In the genomic region with DNA sequence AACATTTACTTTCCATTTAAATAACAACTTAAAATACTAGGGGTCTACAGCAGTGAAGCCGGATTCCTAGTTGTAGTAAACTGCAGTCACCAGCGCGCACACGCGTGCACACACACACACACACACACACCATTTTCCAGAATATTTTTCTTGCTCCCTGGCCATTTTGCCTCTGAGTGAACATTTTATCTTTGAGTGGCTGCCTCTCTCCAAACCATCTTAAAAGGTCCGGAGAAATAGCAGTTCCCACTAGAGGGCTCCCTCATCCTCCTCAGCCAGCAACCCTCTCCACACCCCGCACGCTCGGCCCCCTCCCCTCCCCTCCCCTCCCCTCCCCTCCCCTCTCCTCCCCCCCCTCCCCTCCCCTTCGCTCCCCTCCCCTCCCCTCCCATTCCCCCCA, we compare ENCODE assay signal across 8 mouse cellular contexts. TPM values are rescaled to one million over a fixed set of nuclear protein-coding genes. Genes with fewer than 3 reads are reported as not detected.
DNase-seq lines count a peak whose midpoint lies in the region; ATAC-seq and TF ChIP-seq lines count a peak whose summit lies in the region.

No protein-coding gene starts in this region.

- peak; percentile 83 for ATAC-seq in forebrain, embryonic 14.5 days
- ATAC-seq in intestine, postnatal 0 days = no peak

- no peaks in the 10 kb centered on the region for H3K27me3 ChIP-seq in forebrain, embryonic 14.5 days (replicated peaks; ENCODE audit: control insufficient read depth, insufficient read depth, low read length)
- H3K27me3 ChIP-seq in intestine, postnatal 0 days (replicated peaks; ENCODE audit: control insufficient read depth, insufficient read depth, low read length) = no peaks in the 10 kb centered on the region
- H3K27me3 ChIP-seq in splenic B cell, adult 2 months (ENCODE audit: control insufficient read depth, insufficient read depth, low read length, poor library complexity, severe bottlenecking) = no peaks in the 10 kb centered on the region; the same call in 1 of the 2 replicates

- peak overlapping the region; percentile 33; the same call in 1 of the 2 replicates for H3K4me2 ChIP-seq in forebrain, embryonic 14.5 days (ENCODE audit: low read length)
- 0 out of 2 replicates have a peak overlapping the region, but pooled peaks have one; percentile 6 for H3K4me2 ChIP-seq in intestine, postnatal 0 days (replicated peaks; ENCODE audit: low read depth)

- peak; percentile 57 to 59 for DNase-seq in layer of hippocampus, adult 2 months (ENCODE audit: low spot score in 2 of 2)
- DNase-seq in layer of hippocampus, postnatal 25 days (ENCODE audit: extremely low spot score in 1 of 2, low spot score in 1 of 2) = no peak
- DNase-seq in adrenal gland, postnatal 36 days = peak; percentile 30 to 53
- peak; percentile 79 for DNase-seq in forebrain, embryonic 14.5 days (ENCODE audit: low spot score)
- peak; percentile 77 for DNase-seq in lung, postnatal 10 days
- DNase-seq in splenic B cell, adult 2 months (ENCODE audit: low read depth, low spot score) = peak; percentile 54
- no peak for DNase-seq in spleen, postnatal 4 days (ENCODE audit: low spot score in 2 of 2)

- H3K36me3 ChIP-seq in forebrain, embryonic 14.5 days (ENCODE audit: control insufficient read depth, insufficient read depth, low read length) = no peaks in the 10 kb centered on the region
- H3K36me3 ChIP-seq in intestine, postnatal 0 days (ENCODE audit: control insufficient read depth, insufficient read depth) = no peaks in the 10 kb centered on the region
- no peaks in the 10 kb centered on the region for H3K36me3 ChIP-seq in splenic B cell, adult 2 months (ENCODE audit: control insufficient read depth, insufficient read depth, low read length, poor library complexity, severe bottlenecking)

- peak overlapping the region; percentile 65 for H3K27ac ChIP-seq in layer of hippocampus, adult 2 months
- no peak overlapping the region for H3K27ac ChIP-seq in forebrain, embryonic 14.5 days (ENCODE audit: low read depth, low read length)
- no peak overlapping the region for H3K27ac ChIP-seq in intestine, postnatal 0 days (ENCODE audit: low read depth, low read length)

- H3K9ac ChIP-seq in forebrain, embryonic 14.5 days (ENCODE audit: low read length) = no peak overlapping the region
- no peak overlapping the region for H3K9ac ChIP-seq in intestine, postnatal 0 days (ENCODE audit: low read depth, low read length)

- no peaks in the 10 kb centered on the region for H3K4me1 ChIP-seq in forebrain, embryonic 14.5 days (ENCODE audit: control insufficient read depth, insufficient read depth, low read length)
- H3K4me1 ChIP-seq in intestine, postnatal 0 days (replicated peaks; ENCODE audit: control insufficient read depth, insufficient read depth, low read length) = no peaks in the 10 kb centered on the region

- WGBS in forebrain, embryonic 14.5 days = 19% methylated on average over 9 of the region's 10 CpGs
- 23% methylated on average over 9 of the region's 10 CpGs for WGBS in intestine, postnatal 0 days

- H3K4me3 ChIP-seq in layer of hippocampus, adult 2 months = peak overlapping the region; percentile 18; the same call in 1 of the 2 replicates
- H3K4me3 ChIP-seq in forebrain, embryonic 14.5 days (ENCODE audit: low read depth, low read length) = no peak overlapping the region
- no peak overlapping the region for H3K4me3 ChIP-seq in intestine, postnatal 0 days (ENCODE audit: low read depth, low read length)

- H3K9me3 ChIP-seq in forebrain, embryonic 14.5 days (replicated peaks; ENCODE audit: control insufficient read depth, low read length) = no peaks in the 10 kb centered on the region; the same call in 1 of the 2 replicates
- H3K9me3 ChIP-seq in intestine, postnatal 0 days (ENCODE audit: control insufficient read depth) = no peaks in the 10 kb centered on the region

- TF ChIP-seq CTCF in layer of hippocampus, adult 2 months (conservative IDR thresholded peaks at IDR 0.05) = peak; percentile 67
- peak; percentile 59 for TF ChIP-seq CTCF in intestine, postnatal 0 days (IDR thresholded peaks at IDR 0.05; ENCODE audit: low read depth)

RNA-seq across cellular contexts. Expression of gene Tpt1, which starts 25.7 kb away (rescaled TPM):
- total RNA-seq in layer of hippocampus, adult 2 months (2021) = 1,000 to 10,000 TPM in 1 of 2 experiments, 100 to 1,000 TPM in 1; 932 to 1,022 TPM
- total RNA-seq in layer of hippocampus, postnatal 25 days (2021) = 1,000 to 10,000 TPM in 1 of 2 experiments, 100 to 1,000 TPM in 1; 935 to 1,046 TPM
- total RNA-seq in adrenal gland, postnatal 36 days (2021) = 1,000 to 10,000 TPM; 2,956 to 3,131 TPM
- 979 and 1,156 TPM in 2 replicates for polyA plus RNA-seq in forebrain, embryonic 14.5 days (2014; fragmentation: Nextera tagmentation; extraction: Ambion mirVana)
- polyA plus RNA-seq in intestine, postnatal 0 days (2015; fragmentation: Nextera tagmentation; extraction: Ambion mirVana) = 1,212 and 1,295 TPM in 2 replicates

Comparison
In these comparisons a context has a peak if more than half of its experiments do, and no peak if none do; other contexts are left out.
1. DNase-seq: peak in layer of hippocampus, adult 2 months (2 of 2), adrenal gland, postnatal 36 days (2 of 2), forebrain, embryonic 14.5 days (single experiment), lung, postnatal 10 days (single experiment) and splenic B cell, adult 2 months (single experiment); none in layer of hippocampus, postnatal 25 days (0 of 2) and spleen, postnatal 4 days (0 of 2).